Mouse (Mus musculus) cerebellum, postnatal 36 days (tissue): ENCODE data around the gene Il23r.

Experiments used
- DNase-seq, 2 experiments: peaks; one replicate each; pipeline ENCODE4 v3.0.0; 2021 to 2022; ENCODE audit warnings: mixed read lengths in 2 of 2

Gene Il23r

GRCm38 (mm10) chr6:67421761-67422160 lies 69.9 kb downstream of the Il23r start:
- DNase-seq, result no peak

- DNase-seq, result no peak
These were observed 75.1 kb downstream of the Il23r start for GRCm38 (mm10) chr6:67416557-67416956.

- no peak for DNase-seq
These were observed 76.4 kb downstream of the Il23r start for GRCm38 (mm10) chr6:67415276-67415675.

GRCm38 (mm10) chr6:67413378-67413777 lies 78.3 kb downstream of the Il23r start:
- no peak for DNase-seq

- no peak for DNase-seq
These were observed 86.4 kb downstream of the Il23r start for GRCm38 (mm10) chr6:67405281-67405682.

- no peak for DNase-seq
These were observed 92.1 kb downstream of the Il23r start for GRCm38 (mm10) chr6:67399551-67399950.

GRCm38 (mm10) chr6:67375982-67376391 lies 115.7 kb downstream of the Il23r start, which contains the start of gene Il12rb2:
Gene Il12rb2 (minus strand): TSS chr6:67376188.
- DNase-seq, result no peak
